Mouse (Mus musculus) layer of hippocampus, adult 9-10 months (tissue): ENCODE data around the gene Plcb1.

ENCODE experiments used
- DNase-seq: peaks from one replicate; pipeline ENCODE4 v3.0.0; 2022; ENCODE audit warnings: low spot score

Gene Plcb1

DNA sequence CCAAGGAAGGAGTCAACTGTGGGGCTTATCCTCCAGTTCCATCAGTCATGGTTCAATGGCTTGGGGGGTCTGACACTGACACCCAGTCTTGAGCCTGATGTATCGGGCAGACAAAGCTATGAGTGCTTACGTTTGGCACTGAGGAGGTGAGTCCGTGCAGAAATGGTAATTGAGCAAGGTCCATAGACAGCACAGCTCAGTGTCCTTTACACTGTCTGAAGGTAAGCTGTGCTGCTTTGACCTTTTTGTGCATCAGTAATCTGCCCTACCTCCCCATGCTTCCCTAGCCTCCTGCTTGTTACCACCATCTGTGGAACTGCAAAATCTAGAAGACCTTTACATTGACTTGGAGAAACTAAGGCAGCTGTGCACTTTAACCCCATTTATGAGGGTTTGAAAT lies 127.7 kb downstream of the Plcb1 start:
- no peak for DNase-seq

DNA sequence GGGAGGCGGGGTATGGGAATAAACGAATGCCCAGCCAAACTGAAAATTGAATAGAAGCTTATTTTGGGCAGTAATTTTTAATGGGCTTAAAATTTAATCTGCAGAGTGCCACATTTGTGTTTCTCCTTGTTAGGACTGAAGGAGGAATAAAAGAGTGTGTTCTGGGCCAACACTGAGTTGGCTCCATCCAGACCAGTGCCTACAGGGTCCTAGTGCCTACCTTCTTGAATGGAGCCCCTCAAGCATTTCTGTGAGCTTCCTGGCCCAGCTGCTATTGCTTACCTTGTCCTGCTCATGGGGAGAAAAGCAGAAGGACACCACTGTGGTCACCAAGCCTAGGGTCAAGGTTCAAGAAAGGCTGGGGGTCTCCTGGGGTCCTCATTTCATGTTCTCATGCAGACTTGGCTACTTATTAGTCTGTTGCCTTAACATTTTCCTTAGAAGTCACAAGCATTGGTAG lies 128.3 kb downstream of the Plcb1 start:
- no peak for DNase-seq

DNA sequence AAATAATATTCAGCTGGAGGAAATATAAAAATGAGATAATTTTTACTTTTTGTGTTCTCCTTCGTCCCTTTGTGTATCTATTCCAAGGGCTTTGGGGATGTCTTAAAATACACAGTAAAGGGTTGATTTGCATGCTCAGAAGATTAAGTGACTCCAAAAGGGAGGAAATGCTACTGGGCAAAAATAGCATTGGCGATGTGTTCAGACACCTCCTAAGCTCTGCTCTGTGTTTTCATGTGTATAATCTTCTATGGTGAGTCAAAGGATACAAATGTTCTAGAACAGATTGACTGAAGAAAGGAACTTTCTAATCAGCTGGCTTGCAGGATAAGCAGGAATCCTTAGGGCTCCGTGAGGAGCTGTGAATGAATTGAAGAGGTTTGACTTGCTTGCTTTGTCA lies 129.2 kb downstream of the Plcb1 start:
- DNase-seq = no peak

DNA sequence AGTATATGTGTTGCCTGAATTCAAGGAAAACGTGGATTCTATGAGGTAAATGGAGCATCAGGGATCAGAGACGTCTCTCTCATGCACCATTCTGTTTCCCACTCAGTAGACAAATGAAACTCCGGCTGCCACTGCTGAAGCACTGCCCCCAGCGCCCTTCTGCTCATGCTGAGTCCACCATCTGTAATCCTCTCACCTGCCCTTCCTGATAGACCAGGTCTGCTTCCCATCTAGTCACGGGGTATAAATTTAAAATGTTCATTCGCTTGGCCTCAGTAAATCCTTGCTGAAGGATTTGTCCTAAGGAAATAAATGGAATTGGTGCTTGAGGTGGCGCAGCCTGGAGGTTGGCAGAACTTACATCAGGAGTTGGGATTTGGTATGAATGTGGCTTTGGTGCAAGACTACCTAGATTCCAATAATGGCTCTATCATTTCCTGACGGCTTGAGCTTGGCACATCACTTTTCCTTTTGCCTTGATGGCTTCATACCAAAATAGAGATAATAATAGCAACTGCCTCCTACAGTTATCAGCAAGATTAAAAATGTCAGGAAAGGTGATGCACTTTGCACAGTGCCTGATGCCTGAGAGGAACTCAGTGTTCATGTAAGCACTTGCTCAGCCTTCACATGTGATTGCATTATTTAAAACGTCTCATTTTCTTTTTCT lies 134.9 kb downstream of the Plcb1 start:
- no peak for DNase-seq

DNA sequence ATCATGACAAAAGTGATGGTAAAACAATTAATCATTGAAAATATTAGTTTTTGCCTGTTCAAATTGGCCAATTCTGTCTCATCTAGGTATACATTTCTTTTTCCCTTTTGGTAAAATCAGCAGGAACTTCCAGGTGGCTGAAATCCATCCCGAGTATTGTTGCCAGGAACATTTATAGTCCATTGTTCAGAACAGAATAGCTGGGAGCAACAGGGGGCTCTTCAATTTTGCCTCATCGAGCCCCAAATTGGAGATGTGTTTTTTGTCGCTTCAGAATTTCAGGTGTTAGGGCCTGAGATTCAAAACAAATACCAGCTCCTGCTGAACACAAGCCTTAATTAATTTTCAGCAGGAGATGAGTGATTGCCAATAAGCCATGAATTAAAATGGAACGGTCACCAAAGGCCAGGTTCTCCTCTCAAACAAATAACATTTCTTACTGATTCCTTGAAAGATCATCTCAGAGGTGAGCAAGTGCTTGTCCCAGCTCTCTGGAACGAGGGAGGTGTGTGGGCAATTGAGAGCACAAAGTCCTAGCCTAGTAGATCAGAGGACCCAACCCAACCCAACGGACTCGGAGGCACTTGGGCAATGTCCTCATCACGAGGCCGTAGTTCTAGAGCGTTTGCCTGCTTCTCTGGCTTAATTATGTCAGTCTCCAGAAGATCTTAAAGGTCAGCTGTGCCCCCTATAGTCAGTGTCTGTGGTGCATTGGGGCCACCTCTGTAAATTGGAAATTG lies 136.9 kb downstream of the Plcb1 start:
- no peak for DNase-seq

DNA sequence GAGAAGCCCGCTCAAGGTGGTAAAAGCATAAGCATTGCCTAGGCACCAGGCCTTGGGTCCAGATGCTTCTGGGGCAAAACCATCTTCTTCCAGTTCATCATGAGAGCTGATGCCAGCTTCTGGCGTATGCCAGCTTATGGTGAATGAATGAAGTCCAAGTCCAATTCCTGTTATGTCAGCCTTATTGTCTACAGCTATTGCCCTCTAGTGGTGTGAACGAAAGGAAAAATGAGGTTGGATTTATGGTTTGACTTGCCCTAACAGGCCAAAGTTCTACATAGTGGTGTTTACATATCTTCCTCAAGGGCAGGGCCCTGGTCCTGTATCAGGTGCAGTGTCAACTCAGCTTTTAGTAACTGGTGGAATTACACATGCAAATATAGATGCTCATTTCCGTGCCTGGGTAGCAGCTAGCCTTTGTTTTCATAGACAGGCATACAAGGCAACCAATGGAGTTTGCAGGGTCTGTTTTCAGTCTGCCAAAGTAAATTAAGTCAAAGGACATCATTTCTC lies 138.3 kb downstream of the Plcb1 start:
- no peak for DNase-seq

DNA sequence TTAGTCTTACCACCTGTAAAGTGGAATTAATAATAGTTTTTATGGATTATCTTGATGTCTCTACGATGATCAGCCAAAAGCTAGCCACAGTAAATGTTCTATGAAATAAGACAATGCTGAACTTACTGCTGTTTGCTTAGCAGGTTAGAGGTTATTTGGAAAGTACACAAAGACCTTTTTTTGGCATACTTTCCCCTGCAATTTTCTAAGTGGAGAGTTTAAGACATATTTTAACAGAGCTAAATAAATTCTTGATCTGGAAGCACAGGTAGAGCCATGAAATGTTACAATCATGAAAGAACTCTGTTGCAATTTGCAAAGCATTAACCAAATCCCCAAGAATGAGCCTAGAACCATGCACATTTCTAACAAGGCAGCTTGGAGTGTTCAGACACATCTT lies 140.4 kb downstream of the Plcb1 start:
- no peak for DNase-seq

DNA sequence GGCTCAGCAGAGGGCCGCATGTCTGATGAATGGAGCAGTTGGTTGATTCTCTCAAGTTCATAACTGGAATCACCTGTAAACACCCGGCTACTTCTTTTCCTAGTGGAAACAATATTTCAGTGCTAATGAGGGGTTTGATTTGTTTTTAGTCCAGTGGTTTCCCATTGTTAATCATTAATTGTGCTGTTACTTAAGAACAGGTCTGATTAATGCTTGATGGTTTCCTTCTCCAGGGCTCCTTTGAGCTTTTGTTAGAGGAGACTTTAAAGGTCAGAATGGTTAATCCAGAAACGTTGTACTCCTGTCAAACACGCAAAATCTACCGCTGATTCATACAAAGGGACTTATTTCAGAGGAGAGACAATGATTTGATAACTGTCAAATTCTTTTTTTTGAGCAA lies 141.2 kb downstream of the Plcb1 start:
- no peak for DNase-seq

DNA sequence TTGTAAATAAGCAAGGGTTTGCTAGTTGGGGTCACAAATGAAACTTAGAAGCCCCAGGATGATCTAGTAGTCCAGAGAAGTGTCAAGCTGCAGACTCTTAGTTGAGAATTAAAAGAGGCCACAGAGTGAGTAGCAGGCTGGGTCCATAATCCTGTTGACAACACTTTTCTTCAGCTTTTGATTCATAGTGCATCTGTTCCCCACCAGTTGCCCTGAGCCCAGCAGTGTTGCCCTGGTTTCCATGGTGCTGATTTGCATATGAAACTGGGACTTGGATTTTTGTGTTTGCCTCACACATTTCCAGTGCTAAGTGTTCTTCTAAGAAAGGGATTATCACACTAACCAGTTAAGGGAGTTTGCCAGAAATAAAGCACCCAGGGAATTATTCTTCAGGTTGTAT lies 143.6 kb downstream of the Plcb1 start:
- DNase-seq = no peak

DNA sequence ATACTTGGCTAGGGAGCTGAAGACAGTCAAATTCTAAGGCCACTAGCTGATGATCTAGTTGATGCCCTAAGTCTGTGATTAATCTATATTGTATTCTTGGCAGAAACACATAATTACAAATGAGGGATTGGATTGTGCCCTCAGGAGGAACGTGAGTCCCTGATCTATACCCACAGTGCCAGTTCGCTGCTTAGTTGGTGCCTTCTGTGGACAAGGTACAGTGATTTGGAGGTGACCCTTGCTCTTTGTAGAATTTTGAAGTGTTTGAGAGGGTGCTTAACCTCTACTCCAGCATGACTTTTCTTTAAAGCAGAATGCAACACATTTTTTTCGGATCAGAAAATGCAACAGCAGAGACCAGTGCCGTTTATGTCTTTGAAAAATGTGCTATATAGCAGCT lies 145.1 kb downstream of the Plcb1 start:
- no peak for DNase-seq

DNA sequence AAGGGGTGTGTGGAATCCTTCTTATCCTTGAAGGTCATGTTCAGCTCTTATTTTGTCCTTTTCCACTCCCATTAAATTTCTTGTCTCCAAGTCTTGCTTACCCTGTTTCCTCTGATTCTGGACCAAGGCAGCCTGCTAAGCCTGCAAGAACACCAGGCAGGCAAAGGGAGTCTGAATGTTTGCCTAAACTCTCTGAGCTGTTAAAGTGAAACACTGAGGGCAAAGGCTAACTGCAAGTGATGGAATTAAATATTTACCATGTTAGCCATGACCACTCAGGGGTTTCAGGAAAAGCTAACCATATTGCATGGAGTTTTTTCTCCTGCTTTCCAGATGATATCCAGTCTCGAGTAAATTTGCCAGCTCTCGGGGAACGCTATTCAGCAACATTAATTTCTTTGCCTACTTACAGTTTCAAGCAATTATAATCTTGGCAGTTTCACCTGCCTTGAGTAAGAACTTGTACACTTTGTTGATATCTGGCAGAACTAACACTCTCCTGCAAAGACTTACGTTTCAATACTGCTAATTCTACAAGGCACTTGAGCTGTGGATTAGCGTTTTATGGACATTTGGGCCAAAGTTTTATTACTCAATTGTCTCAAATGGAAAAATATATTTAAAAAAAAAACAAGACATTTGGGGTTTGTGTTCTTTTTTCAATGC lies 146.0 kb downstream of the Plcb1 start:
- no peak for DNase-seq

DNA sequence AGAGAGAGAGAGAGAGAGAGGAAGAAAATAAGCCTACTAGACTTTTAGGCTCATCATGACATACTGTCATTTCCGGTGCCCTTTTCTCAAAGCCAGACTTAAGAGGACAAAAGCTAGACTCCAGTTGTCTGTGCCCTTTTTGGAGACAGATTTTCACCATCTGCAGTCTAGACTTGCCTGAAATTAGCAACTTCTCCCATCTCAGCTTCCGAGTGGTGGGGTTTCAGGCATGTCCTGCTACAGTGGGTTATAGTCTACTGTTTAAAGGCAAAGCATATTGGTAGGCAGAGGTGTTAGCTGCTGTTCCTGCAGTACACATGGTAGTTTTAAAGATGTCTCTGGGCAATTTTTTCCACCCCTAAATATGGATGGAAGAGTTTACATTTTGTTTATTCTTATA lies 149.6 kb downstream of the Plcb1 start:
- no peak for DNase-seq

DNA sequence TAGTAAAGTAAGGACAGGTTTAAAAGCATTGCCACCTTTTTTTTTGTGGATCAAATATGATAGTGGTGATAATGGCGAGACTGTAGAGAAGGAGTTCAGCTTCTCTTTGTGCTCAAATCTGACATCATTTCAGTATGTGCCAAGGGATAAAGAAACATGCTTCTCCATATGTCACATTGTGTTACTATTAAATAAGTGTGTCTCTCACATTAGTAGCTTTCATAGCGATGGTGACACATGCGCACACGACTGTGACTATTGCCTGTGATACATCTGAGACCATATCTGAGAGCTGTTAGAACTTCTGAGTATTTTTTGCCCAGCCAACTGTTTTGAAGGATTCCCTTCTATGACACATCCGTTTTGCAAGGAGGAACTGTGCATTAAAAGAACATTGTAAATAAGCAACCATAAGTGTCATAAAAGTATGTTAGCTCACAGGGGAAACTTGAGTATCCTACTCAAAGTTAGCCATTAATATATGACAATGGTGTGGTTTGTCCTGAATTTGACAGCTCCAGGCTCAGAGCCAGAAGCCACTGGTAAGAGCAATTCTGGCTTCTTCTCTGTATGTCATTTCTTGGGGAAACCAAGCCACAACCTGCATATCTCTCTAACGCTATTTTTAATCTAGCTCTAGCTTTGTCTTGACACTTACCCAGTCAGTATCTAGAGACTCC lies 150.2 kb downstream of the Plcb1 start:
- DNase-seq = no peak

DNA sequence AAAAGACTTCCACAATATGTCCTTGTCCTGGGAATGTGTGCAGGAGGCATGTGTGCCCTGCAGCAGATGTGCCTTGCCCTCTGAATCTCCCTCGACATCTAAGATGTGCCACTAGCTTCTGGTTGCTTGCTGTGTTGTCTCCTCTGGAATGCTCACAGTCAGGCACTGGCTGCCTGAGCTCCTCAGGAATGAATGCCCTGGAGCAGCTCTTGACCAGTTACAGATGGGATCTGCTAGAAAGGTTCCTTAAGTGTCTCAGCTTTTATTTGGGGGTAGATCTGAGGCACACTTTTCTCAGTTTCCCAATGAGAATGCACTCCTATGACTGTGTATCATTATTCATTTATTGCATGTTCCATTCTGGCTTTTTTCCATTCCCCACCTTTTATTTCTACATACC lies 151.8 kb downstream of the Plcb1 start:
- DNase-seq = no peak

DNA sequence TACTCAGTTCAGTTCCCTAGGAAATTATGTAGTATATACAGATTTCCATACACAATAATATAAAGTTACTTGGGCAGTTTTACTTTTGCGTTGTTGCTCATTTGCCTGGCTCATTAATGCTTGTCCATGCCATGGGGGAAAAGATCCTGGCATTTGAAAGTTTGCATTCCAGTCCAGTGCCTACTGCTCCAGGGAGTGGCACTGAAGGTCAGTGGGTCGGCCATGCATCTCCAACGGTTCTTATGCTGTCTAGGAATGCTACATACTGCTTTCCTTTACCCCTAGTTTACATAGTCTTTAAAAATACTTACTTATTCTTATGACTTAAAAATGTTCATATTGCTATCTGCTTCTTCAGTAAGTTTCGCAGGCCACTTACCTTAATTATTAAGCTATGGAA lies 156.2 kb downstream of the Plcb1 start:
- no peak for DNase-seq

DNA sequence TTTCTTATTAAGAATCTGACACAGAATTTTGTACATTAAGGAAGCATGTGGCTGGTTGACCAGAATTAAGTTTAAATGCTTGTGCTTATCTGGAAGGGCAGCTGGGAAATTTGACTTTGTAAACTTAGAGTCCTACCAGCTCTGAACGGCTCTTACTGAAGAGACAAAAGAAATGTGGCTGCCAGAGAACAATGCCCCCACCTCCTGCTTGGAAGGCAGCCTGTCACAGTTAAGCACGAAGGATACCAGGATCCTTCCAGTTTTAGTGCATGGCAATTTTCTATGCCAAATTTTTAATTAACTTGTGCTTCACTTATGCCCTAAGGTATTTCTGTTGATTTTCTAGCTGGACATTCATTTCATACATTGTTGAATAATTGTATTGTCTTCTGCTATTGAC lies 157.1 kb downstream of the Plcb1 start:
- no peak for DNase-seq

DNA sequence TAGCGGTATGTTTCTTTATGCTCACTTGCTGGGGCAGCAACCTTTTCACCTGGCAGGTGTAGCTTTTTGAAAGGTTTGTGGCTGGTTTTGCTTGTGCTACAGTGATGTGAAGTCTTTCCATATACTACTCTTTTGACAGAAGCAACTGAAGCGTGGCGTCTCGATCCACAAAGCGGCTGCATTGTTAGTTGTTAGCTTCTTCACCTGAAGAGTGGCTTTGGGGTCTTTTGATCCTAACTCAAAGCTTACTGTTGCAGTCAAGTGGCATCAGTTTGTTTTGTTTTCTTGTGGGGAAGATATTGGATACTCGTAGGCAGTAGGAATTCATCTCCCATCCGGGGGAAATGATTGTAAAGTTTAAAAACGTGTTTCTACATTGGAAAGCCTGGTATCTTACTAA lies 160.5 kb downstream of the Plcb1 start:
- DNase-seq = no peak

DNA sequence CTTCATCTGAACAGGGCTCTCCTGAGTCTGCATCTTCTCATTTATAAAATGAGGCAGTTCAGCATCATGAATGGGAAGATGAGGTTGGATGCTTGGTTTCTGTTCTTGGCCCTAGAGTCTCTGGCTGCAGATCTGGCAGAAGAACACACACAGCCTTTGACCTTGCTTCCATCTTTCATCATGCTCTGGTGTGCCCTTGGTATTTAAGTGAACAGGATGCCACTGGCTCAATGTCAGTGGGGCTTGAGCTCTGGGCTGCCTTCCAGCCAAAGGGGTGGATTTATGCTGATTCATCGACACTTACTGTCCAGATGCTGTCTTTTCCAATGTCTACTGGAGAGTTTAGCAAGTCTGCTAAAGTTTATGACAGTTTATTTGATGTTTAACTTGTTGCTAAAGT lies 161.0 kb downstream of the Plcb1 start:
- no peak for DNase-seq

DNA sequence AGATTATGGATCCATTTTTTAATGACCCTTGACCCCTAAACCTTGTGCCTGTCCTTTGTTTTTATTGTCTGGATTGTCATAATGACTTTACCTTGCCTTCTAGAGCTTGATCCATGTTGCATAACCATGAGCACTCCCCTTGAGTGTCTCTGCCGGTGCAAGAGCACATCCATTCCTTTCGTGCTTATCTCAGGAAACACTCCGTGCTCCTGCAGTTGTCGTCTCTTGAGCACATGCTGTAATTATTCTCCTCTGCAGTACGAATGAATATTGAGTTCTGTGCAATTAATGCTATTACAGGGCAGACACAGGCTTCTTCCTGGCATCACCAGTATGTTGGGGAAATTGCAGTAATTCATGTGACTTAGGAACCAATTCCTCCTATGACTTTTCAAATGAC lies 166.2 kb downstream of the Plcb1 start:
- no peak for DNase-seq

DNA sequence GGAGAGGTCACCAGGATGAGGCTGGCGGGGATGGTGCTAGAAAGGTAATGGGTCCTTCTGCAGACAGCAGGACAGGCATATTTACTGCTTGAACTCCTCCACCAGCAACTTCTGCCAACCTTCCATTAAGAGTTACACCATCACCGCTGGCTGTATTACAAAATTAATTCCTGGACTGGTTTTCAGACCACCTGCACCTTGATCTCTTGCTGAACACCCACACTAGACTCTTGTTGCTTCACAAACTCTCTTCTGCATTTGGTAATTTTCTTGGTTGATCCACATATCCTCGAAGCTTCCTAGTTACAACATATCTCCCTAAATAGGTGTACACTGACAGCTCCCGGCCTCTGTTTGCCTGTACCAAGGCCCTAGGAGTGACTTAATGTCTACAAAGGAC lies 170.6 kb downstream of the Plcb1 start:
- no peak for DNase-seq

DNA sequence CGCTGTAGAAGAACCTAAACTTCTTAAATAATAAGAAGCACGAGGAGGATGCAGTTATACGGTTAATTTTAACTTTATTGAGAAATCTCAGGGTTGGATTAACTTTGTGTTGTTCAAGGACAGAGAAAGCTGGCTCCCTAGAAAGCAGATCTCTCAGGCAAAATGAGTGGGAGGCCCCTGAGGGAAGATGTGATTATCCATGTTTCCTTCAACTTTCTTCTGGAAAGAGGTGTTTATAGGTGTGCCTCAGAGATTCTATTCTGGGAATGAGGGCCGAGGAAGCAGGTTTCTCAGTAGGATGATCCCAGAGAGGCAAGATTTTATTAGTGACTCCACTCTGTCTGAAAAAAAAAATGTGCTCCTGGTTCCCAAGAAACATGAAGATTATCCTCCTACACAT lies 180.3 kb downstream of the Plcb1 start:
- no peak for DNase-seq

DNA sequence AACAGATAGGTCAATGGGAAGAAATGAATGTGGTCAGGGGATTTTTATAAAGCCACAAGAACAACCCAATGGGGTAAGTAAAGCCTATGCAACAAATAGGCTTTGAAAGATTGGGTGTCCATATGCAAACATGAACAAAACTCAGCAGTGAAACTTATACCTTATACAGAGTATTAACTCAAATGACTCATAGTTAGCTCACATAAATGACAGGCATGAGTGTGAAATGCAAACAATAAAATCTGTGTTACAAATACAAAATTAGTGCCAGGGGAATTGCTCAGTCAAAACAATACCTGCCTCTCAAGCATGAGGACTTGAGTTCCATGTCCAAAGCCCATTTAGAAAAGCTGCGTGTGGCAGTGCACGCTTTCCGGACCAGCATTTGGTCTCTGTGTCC lies 182.5 kb downstream of the Plcb1 start:
- DNase-seq = no peak

DNA sequence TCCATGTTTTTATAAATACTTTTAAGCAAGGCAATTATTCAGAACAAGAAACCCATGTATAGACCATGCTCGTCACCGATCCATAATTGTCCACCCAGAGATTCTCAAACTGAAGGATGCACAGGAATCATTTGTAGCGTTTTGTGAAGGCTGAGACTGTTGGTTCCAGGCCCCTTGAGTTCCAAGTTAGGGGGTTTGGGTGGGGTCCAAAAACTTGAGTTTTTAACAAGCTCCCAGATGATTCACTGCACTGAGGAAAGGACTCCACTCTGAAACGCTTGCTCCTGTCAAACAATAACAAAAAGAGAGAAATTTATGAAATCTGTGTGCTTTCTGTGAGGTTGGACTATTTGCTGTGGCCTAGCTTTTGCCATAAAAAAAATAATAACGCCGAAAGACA lies 186.5 kb downstream of the Plcb1 start:
- DNase-seq = no peak
